Mouse (Mus musculus) gastrocnemius, postnatal 10 days (tissue): Measurements from ENCODE around the gene 2310057M21Rik. TPM values are rescaled to one million over a fixed set of nuclear protein-coding genes. Genes with fewer than 3 reads are reported as not detected.

Experiments
- DNase-seq: peaks from one replicate; pipeline ENCODE4 v3.0.0; 2021; ENCODE audit warnings: mixed read lengths
- total RNA-seq, 2 experiments: library from RNA; stranded (reverse); gene quantifications; 2 replicates each; pipeline ENCODE4 v1.2.3; 2021

2310057M21Rik gene
- total RNA-seq, 2 experiments from 2014 or later = 14.2 to 15.0 TPM

DNA sequence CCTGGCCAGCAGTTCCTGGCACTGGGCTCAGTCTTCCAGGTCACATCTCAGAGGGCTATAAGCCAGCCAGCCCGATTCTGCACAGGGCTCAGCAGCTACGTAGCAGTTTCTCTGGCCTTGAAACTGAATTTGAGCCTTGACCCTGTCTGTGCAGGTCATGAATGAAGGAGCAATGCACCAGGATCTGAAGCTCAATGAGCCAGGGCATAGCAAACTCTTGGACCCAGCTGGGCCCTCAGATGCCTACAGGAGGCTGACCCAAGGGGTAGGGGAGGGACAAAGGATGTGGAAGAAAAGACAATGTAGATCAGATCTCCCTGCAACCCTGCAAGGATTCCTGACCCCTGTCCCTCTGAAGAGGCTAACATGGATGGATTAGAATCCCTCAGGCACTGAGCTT lies 40.4 kb downstream of the 2310057M21Rik start, which contains the start of gene Cuzd1:
Cuzd1 (minus strand) TSS at position 101 of the 400 bp plus-strand sequence.
- no peak for DNase-seq

DNA sequence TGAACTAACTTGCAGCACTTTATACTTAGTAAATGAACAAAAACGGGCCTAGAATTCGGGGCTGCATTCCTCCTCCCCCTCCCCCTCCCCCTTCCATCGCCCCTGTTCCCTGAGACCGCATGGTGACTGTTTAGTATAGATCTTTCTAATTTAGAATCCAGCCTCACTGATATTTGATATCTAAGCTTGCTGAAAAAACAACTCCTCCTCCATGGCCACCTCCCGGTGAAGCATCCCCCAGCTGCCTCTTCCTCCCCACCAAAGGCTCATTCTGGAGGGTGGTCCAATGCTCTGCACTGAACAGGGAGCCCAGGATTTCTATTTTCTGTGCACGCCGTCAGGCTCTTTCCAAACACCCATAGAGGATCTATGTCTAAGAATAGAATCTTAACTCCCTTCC lies 44.2 kb downstream of the 2310057M21Rik start:
- DNase-seq = no peak

DNA sequence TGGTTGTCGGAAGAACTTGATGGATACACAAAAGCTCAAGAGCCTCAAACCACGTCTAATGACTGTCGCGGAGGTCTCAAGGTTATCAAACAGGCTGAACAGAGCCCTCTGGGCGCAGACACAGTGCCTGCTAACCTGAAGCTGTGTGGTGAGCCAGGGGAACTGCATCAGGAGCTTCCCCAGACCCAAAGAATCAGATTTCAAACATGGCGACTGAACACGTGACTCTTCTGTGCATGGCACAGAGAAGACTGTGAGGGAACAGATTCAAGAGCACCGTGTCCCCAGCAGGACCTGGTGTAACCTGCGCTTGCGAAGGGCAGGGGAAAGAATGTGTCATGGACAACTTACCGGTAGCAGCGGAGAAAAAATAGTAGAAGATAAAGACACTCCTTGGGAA lies 45.0 kb downstream of the 2310057M21Rik start:
- no peak for DNase-seq

DNA sequence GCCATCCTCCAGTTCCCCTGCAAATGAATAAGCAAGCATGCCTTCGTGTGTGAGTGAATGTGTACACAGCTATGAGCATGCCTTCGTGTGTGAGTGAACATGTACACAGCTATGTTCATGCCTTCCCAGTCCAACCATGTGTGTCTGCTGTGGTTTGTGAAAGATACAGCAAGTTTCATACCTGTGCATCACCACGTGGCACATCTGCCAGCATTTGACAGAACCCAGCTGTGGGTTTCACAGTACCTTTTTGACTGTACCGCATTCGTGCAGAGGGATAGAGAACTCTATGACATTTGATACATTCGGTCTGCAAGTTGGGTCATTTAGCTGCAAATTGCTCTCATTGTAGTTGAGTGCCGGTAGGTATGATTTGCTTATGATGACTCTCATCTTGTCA lies 48.1 kb downstream of the 2310057M21Rik start:
- DNase-seq = no peak

DNA sequence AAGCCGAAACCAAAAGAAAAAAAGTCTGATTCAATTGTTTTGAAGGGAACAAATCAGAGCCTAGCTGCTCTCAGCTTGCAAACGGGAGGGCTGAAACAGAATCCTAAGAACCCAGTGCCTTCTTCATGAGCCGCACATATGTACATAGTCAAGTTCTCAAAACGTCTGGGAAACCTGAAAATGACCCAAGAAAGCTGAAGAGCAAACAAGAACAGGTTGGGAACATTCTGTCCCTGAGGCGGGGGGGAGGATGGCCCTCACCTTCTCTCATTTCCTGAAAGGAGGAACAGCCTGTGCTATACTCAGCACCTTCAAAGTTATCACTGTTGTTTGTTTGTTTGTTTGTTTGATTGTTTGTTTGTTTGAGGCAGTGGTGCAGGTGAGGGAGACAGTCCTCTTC lies 55.8 kb downstream of the 2310057M21Rik start:
- DNase-seq = no peak

DNA sequence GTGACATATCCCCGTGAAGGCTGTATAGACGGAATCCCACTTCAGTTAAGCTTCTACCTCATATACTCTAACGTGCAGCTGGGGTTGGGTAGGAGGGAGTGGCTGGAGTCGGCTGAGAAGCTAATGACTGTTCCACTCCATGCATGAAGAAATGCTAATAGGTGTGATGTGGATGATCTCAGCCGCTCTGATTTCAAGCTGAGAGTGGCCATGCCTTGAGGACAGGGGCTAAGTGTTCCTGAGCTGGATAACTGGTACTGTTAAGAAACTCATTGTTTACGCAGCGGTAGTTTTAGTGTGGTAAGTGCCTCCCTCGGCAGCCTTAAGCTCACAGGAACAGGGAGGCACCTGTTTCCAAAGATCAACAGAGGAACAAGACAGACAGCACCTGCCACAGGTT lies 59.2 kb downstream of the 2310057M21Rik start:
- DNase-seq = no peak

DNA sequence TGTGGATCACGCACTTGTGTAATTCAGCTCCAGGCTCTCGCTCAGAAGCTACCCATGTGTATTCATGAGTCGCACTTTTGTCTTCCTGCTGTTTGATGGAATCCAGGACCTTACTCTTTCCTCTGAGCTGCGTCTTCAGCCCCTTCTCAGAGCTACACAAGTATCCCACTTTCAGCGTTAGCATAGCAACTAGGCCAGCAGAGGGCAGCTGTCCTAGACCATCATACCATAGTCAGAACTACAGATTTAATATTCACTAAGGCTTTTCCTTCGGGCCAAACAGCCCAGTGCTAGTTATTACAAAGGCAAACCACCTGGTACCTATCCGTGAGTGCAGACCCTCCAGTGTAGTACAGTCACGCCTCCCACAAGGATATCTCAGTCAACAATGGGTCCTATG lies 65.4 kb downstream of the 2310057M21Rik start:
- no peak for DNase-seq

Other genes starting within 250 kb of the 2310057M21Rik start
- gene 4933402N03Rik, start 216.4 kb downstream of the 2310057M21Rik start, total RNA-seq = not detected
- not detected for gene 5430419D17Rik, start 188.4 kb downstream of the 2310057M21Rik start, total RNA-seq
- not detected for gene Cuzd1, start 40.5 kb downstream of the 2310057M21Rik start, total RNA-seq
- gene Fam24b, start 33.2 kb downstream of the 2310057M21Rik start, total RNA-seq = not detected
- gene Fam24a, start 28.9 kb downstream of the 2310057M21Rik start, total RNA-seq = not detected
- gene Pstk, start 8.4 kb upstream of the 2310057M21Rik start, total RNA-seq = 10 to 100 TPM; 30.1 to 36.2 TPM
- 10 to 100 TPM; 23.1 to 23.5 TPM for gene Ikzf5, start 47.8 kb upstream of the 2310057M21Rik start, total RNA-seq
- gene Acadsb, start 47.8 kb upstream of the 2310057M21Rik start, total RNA-seq = 10 to 100 TPM; 72.8 to 75.2 TPM
- gene Hmx3, start 180.1 kb upstream of the 2310057M21Rik start, total RNA-seq = not detected
- gene Hmx2, start 186.0 kb upstream of the 2310057M21Rik start, total RNA-seq = not detected
- gene Bub3, start 197.5 kb upstream of the 2310057M21Rik start, total RNA-seq = 10 to 100 TPM; 37.3 to 37.9 TPM